Mouse (Mus musculus): ENCODE results near the gene Slc44a2.
"Not testable (repeated sequence)": the region's sequence is repeated elsewhere in the genome, so short reads cannot be mapped to it uniquely, and the experiment has no call there.

Slc44a2 gene

DNA sequence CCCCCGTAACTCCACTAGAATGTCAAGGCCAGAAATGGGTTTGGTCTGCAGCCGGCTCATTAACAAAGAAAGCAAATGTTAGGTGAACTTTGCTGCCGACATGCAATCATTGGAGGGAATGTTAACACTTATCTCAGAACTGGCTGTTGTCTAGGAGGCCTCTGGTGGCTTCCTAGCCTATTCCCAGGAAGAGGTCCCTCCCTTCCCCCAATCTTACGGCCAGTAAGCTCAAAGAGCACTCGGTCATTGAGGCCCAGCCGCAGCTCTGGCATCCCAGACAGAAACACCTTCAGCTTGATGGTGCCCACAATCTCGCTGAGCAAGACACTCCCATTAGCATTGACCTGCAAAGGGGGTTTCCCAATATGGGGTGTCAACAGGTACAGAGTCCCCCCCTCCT lies 15.4 kb upstream of the Slc44a2 start:
- no peak for DNase-seq

DNA sequence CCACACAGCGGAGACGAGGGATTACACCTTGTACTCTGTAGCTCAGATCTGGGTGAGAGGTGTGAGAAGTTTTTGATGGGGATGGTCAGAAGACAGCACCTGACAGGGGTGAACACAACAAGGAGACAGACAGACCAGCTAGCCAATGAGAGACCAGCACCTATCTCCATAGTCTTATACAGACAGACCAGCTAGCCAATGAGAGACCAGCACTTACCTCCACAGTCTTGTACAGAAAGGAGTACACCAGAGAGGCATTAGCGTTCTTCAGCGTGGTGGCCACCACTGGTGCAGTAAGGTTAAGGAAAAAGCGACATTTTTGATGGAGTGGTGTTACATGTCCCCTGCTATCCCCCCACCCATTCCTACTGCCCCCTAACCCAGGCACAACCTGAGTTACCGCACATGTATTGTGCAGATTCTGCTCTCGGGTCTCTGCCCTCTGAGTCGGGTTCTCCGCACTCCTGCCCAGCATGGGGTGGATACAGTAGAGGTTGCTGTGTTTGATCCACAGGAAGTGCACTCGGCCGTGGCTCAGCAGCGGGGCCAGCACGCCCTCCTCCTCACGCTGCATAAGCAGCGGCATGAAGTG lies 11.3 kb upstream of the Slc44a2 start:
- no peak for DNase-seq

DNA sequence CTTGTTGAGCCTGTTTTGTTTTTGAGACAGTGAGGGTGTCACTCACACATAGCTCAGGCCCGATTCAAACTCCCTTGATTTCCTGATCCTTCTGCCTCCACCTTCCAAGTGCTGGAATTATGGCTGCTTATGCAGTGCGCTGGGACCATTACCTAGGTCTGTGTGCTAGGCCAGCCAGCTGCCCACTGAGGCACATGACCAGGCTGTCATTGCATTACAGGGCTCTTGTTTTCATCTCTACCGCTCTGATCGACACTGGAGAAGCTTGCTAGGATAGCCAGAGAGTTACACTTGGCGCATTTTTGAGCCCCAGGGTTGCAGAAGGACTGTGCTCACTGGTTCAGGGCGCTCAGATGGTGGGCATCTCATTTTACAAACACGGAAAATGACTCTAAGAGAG lies 8.8 kb upstream of the Slc44a2 start:
- no peak for DNase-seq

DNA sequence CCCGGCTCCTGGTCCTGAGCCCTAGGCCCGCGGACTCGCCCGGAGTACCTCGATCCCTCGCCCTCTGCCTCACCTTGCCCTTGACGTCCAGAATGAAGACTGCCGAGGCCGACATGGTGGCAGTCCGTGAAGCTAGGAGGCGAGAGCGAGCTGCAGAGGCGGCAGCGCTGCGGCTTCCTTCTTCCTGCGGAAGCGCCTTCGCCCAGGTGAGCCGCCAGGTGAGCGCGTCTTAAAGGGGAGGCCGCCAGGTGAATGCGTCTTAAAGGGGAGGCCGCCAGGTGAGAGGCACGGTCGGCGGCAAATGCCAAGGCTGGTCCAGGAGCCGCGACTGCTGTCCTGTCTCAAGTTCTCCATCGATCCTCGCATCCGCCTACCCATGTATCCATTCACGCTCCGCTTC lies 8.4 kb upstream of the Slc44a2 start, which contains the start of gene Ap1m2:
Gene Ap1m2, minus strand, starts transcription at position 204 of the 400 bp plus-strand sequence.
- peak; percentile 73 for DNase-seq

DNA sequence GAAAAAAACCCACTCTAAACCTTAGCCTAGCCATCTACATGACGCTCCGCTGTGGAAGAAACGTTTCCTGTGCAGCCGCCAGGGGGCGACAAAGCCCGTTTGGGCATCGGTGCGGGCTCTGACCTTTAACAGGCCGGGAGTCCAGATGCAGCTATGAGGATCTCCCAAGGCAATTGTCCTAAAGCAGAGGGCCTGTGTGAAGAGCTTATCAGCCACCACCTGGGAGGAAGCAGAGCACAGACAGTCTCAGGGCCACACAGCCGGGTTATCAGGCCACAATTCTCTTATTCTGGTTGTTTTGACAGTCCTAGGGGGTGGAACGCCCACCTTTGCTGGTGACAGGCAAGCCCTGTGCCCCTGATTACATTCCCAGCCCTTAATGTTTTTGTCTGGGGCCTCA lies 7.1 kb upstream of the Slc44a2 start:
- DNase-seq: peak; percentile 93

DNA sequence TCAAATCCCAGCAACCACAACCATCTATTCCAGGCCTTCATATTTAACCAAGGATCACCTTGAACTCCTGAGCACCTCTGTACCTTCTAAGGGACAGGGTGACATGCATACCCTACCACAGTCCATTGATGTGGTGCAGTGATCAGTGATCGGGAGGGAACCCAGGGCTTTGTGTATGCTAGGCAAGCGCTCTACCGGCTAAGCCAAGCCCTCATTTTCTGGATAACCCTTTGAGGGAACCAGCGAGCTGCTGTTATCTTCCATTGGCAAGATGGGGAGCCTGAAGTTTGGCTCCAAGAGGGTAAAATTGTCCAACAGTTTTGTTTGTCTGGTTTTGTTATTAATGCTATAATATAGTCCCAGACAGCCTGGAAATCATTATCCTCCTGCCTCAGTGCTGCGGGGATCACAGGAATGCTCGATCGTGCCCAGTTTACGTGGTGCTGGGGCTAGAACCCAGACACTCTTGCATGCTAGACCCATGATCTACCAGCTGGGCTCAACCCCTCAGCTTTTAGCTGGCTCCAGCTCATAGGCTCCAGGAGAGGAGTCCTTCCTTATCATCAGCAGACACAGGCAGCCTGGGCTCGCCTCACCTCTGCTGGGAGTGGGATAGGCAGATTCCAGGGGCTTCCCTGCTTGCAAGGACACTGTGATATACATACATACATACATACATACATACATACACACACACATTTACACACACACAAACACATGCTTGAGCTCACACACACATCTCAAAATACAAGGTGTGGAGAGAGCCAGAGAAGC lies 5.9 kb upstream of the Slc44a2 start:
- DNase-seq: no peak

DNA sequence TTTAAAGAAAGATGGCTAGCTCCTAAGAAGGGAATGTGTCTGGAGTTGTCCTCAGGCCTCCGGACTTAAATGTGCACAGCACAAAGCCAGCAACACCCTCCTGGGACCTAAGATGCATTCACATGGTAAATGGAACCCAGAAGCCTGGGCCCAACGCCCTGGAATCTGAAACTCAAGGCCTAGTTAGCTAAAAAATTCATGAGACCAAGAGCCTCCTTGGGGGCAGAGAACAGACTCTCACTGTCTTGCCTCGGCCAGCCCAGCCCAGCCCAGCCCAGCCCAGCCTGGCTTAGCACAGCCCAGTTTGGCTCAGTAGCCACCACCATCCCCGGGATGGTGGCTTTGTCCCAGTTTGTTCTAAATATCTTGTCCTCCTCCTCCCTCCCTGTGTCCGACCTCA lies 5.1 kb upstream of the Slc44a2 start:
- DNase-seq: no peak

DNA sequence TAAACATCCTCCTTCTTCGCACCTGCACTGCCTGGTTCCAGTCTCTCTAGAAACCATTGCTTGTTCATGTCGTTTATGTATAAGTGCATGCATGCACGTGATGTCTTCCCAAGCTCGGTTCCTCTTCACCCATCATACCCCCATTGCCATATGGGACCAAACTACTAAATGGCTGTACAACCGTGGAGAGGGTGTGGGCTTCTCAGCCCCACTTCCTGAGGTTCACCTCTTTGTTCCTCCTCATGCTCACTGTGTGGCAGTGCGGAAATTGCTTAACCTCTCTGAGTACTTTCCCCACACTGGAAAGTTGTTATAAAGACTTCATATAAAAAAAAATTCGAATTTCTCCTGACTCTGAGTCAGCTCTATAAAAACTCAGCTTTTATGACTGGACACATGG lies 3.8 kb upstream of the Slc44a2 start:
- no peak for DNase-seq

DNA sequence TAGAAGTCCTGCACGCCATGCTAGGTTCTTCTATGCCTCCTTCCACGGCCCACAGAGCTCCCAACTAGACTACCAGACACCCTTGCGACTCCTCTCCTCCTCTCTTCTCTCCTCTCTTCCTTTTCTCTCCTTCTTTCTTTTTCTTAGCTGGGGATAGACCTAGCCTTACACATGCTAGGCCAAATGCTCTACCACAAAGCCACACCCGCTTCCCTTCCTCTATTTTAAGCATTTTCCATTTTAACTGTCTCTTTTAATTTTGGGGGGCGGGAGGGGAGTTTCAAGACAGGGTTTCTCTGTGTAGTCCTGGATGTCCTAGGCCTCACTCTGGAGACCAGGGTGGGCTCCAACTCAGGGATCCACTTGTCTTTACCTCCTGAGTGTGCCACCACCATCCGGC lies 1.7 kb upstream of the Slc44a2 start:
- no peak for DNase-seq

DNA sequence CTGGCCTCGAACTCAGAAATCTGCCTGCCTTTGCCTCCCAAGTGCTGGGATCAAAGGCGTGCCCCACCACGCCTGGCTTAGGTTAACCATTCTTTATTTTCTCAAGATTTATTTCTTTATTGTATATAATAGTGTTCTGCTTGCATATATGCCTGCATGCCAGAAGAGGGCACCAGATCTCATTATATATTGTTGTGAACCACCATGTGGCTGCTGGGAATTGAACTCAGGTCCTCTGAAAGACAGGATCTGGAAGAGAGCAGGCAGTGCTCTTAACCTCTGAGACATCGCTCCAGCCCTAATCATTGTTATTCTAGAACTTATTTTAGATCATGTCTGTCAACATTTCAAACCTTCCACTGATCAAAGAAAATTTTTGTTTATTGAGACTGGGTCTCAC lies 995 bp upstream of the Slc44a2 start:
- no peak for DNase-seq

DNA sequence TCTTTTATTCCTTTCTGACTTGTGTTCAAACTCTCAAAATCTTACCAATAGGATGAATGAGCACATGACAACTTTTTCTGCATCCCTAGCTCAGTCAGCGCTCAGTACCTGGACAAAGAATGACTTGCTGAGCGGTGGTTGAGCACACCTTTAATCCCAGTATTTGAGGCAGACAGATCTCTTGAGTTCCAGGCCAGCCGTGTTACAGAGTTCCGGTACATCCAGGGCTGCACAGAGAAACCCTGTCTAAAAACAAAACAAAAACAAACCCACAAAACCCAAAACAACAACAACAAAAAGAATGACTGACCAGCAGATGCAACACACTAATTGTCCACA lies 249 bp upstream of the Slc44a2 start:
- DNase-seq: no peak

DNA sequence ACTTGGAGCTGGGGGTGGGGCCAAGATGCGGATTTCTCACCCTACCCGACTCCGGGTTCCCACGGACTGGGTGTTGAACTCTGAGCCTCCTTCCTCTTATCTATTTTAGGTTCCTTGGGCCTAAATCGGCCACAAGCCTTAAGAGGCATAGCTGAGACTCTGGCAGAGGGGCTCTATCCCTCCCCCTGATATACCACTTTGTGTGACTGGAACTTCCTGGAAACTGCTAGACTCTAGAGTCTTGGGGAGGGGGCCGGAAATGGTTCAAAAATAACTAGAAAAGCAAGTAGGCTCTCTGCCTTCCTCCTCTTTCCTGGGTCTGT lies 976 bp downstream of the Slc44a2 start:
- peak; percentile 63 for DNase-seq

DNA sequence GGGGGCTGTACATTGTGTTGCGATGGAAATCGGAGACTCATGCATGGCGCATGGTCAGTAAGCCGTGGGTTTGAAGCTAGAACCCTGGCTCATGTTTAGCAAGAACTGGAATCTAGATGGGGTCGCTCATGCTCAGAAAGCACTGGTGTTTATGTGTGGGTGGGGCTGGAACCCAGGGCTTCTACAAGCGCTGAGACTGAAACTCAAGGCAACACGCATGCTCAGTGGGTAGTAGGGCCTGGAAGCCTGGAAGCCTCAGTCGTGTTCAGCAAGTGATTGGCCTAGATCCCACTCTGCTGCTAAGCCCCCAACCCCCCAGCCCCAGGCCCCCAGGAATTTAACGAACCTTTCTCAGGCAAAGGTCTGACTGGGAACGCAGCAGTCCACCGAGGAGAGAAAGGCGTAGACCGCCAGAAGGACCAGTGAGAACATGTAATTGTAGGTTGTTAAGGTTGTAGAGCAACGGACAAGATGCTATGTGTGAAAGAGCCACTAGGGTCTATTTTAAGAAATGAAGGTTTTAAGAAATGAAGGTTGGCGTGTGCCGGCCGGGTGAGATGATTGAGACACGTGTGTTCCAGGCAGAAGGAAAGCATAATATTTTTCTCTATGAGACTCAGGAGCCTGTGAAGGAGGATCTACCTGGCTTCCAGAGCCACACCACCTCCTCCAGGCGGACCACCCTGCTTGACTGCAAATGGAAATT lies 1.9 kb downstream of the Slc44a2 start:
- no peak for DNase-seq

DNA sequence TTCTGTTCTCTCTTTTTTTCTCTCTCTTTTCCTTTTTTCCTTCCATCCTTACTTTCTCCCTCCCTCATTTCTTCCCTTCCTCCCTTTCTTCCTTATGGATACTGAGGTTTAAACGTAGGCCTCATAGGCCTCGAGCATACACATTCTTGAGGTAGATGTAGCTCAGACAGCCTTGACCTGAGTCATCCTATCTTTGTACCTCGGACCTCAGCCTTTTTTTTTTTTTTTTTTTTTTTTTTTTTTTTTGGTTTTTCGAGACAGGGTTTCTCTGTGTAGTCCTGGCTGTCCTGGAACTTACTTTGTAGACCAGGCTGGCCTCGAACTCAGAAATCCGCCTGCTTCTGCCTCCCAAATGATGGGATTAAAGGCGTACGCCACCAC lies 2.4 kb downstream of the Slc44a2 start:
- not testable (repeated sequence) for DNase-seq

DNA sequence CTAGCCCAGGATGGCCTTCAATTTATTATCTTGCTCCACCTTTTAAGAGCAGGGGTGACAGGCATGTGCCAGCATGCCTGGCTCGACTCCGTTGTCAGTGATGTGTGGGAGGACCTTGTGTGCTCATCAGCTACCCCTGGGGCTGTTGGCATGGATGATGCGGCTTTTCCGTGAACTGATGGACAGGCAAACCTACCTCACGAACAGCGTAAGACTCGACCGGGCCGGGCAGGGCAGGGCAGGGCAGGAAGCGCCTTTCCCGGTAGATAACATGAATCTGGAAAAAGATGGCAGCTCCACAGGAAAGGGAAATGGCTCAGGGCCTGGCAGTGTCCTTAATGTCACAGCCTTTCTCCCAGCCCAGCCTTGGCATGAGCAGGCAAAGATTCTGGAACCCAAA lies 3.8 kb downstream of the Slc44a2 start:
- DNase-seq: peak; percentile 48

DNA sequence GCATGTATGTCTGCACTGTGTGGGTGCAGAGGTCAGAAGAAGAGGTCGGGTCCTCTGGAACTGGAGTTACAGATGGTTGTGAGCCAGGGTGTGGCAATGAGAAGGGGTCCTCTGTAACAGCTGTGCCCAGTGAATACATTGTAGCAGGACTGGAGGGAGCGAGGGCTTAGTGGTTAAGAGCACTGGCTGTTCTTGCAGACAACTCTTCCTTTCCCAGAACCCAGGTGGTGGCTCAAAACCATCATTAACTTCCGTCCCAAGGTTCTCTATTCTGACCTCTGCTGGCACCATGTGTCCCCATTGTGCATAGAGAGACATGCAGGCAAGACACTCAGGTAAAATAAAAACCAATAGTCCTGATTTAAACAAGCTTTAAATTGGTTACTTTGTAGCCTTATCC lies 7.1 kb downstream of the Slc44a2 start:
- no peak for DNase-seq

DNA sequence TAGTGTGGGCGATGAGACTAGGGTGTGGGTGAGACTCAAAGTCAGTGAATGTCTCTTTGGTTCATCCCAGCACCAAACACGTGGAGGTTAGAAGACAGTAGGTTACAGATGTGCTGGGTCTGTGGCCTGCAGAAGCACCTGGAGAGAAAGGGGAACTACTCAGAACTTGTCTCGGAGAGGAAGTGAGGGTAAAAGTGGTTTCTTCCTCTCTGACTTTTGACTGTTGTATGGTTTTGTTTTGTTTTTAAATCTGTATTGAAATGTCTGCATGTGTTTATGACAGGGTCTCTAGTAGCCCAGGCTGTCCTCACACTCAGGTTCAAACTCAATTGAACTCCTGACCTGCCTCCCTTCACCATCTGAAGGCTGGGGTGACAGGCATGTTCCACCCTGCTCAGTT lies 7.5 kb downstream of the Slc44a2 start:
- no peak for DNase-seq

DNA sequence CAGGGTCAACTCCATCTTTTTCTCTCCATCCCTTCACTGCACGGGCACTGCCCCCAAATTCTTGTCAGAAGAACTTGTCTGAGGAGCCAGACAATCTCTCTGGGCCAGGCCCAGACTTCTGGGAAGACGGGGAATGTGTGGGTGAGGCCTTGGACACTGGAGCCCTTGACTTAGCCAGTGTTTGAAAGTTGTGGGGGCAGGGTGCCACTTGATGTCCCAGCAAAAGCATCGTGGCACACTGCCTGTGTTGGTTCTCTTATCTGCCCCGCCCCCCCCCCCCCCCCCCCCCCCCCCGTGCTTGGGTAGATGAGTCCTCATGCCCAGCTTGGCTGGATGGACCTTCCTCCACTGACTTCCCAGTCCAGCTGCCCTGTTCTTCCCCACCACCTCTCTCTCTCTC lies 8.5 kb downstream of the Slc44a2 start:
- DNase-seq: no peak

DNA sequence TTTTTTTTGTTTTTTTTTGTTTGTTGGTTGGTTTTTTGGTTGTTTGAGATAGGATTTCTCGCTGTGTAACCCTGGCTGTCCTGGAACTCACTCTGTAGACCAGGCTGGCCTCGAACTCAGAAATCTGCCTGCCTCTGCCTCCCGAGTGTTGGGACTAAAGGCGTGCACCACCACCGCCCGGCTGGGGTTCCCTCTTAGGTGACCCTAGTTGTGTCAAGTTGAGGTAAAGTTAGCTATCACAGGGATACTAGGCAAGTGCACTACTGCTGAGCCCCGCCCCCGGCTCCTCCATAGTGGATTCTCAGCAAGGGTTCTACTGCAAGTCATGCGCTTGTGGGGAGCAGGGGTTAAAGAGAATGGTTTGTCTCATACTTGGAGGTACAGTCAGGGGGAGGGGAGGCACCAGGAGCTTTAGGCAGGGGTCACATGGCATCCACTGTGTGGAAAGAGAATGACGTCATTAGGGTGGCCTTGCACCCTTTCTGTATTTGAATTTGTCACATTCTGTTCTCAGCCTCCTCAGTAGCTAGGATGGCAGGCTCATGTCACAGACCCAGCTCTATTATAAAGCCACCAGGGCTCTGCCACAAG lies 9.3 kb downstream of the Slc44a2 start:
- no peak for DNase-seq

DNA sequence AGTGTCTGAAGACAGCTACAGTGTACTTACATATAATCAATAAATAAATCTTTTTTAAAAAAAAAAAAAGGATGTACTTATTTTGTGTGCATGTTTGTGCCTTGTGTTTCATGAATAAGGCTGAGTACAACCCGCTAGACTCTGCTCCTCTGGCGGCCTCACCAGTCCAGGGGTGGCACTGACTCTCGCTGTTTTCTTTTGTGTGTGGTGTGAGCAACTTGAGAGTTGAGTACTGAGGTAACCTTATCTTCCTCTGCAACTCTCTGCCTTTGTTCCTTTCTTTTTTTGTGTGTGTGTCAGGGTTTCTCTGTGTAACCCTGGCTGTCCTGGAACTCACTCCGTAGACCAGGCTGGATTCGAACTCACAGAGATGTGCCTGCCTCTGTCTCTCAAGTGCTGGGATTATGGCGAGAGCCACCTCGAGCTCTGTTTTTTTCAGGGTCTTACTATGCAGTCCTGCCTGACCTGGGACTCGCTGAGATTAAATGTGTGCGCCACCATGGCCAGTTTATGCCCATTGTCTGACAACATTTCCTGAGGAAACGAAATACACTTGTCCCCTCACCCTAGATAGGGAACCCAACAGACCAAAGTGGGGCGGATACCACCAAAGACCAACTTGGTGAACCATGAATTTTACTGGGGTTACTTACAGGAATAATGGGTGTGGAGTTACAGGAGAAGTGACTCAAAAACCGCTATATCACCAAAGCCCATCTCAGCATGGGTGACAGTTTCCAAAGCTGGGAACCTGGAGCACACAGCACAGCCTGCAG lies 11.1 kb downstream of the Slc44a2 start:
- DNase-seq: no peak

DNA sequence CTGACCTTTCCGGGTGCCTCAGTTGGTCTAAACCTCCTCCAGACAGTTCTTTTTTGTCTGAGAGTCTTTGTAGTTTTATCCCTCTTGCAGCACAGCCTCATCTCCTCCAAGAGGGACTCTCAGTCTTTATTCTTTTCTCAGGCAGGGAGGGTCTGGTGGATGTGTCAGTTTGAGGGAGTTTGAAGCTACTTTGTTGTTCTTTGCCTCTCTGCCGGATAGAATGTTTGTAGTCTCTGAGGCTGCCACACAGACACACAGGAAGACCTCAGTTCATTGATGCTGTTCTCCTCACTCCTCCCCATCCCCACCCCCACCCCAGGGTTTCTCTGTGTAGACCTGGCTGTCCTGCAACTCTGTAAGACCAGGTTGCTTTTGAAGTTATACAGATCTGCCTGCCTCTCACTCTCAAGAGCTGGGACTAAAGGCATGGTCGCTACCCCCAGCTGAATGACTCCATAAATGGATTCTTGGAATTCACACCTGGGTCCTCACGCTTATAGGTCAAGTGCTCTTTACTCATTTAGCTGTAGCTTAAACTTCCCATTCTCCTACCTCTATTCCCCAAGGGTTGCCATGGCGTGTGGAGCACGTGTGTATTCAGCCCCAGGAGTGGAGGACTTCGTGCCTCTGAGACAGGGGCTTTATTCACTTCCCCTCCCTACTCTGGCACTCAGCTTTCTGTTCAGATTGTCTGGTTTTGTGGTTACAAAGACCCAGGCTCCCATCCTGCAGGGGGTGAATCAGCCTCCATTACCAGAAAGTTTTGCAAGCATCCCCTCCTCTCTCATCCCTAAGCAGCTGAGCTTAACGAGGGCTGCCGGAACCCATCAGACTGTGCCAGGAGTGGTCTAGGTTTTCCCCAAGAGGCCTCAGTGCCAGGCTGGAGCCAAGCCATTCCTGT lies 11.9 kb downstream of the Slc44a2 start:
- no peak for DNase-seq

DNA sequence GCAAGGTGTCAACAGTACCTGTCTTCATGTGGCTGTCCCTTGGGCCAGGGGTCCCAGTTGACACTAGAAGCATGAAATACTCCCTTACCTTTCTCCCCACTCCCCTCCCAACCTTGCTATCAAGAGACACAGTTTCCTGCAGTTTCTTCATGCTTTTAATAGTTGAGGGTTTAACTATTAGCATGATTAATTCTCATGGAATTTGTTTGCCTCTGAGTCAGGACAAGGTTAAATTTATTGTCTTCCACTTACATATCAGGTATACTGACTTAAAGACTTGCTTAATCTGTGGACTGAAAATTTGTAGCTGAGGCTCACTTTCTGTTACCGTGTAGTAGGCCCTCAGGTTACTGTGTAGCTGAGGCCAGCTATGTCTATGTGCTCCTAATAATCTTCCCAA lies 13.0 kb downstream of the Slc44a2 start:
- no peak for DNase-seq
